Mouse (Mus musculus): Measurements from ENCODE around the gene Prap1.

DNA sequence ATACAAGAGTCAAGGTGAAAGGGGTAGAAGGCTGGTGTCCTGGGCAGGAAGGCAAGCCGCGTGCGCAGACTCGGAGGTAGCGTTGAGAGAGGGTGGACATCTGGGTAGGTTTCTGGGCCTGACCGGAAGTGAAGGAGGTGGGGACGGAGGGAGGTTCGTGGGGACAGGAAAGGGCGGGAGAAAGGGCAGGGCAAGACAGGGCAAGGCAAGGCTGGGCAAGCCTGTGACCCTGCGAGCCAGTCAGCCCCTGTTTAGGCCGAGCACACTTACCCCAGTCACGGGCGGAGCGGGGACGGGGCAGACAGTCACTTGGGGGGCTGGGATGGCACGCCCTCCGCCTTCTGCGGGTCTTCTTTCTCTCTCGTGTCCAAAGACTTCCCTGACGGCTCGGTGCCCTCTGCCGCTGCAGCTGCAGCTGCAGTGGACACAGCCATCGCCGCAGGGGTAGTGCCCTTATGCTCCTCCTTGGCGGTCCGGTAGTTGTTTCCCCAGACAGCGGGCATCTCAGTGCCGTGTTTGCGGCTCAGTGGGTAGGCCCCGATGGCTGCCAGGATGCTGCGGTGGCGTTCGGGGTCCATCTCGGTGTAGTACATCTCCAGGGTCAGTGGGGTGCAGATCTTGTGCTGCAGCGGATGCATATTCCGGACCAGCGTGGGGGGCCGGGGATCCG is 23.0 kb upstream of the Prap1 start:
- TF ChIP-seq EP300 (IDR thresholded peaks at IDR 0.05; ENCODE audit: low read depth) = no peak
- no peak for TF ChIP-seq CTCF (IDR thresholded peaks at IDR 0.05; ENCODE audit: low read depth)
